Mouse (Mus musculus): Measurements from ENCODE around the gene Col16a1. TPM values are rescaled to one million over a fixed set of nuclear protein-coding genes. Genes with fewer than 3 reads are reported as not detected.
A peak's percentile ranks its signal among the peaks of the same experiment; 100 is the strongest.

Gene Col16a1
- polyA plus RNA-seq, 1 experiment from 2014 or later: 36.5 TPM

DNA sequence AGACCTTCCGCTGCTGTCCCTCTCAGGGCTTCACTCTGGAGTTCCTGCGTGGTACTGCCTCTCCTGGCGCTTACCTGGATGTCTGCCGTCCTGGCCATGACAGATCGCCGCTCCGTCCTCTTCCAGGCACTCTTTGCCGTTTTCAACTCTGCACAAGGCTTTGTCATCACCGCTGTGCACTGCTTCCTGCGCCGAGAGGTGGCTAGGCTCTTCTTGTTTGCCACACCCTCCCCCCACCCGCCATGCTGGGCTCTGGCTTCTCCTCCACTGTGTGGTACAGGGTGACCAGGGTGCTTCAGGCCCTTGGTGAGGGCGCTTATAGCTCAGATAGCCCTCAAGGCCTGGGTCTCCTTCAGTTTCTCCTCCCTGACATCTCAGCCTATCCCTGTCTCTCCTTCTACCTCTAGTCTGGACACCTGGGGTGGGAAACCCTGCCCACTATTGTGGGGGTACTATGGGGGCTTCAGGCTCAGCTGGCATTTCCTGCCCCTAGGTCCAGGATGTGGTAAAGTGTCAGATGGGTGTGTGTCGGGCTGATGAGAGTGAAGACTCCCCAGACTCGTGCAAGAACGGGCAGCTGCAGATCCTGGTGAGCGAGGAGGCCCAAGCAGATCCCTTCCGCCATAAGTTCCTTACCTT, 30.5 kb upstream of the Col16a1 start:
- 0 out of 2 replicates have a peak, but pooled peaks cover 2% of the 10 kb centered on the region for H3K4me1 ChIP-seq (replicated peaks)

GRCm38 (mm10) chr4:130022952-130023351, 24.7 kb upstream of the Col16a1 start:
- Histone ChIP-seq H3K9ac (no peak overlapping the region), H3K4me2 (no peak overlapping the region), H3K4me1 (replicated peaks) (peaks cover 6% of the 10 kb centered on the region; the same call in 1 of the 2 replicates), H3K36me3 (no peaks in the 10 kb centered on the region), H3K27ac (no peak overlapping the region), H3K4me3 (no peak overlapping the region), H3K27me3 (peaks cover 32% of the 10 kb centered on the region), H3K9me3 (replicated peaks) (no peaks in the 10 kb centered on the region)
- no peak for ATAC-seq (replicated peaks; ENCODE audit: insufficient number of reproducible peaks, insufficient read depth, low FRiP score, low read depth)
- 82% methylated on average over 8 of the region's 8 CpGs for WGBS

More for the DNA sequence above, 30.5 kb upstream of the Col16a1 start:
- no peak for ATAC-seq (replicated peaks; ENCODE audit: insufficient number of reproducible peaks, insufficient read depth, low FRiP score, low read depth)
- Histone ChIP-seq H3K9ac (no peak overlapping the region), H3K27ac (no peak overlapping the region), H3K36me3 (no peaks in the 10 kb centered on the region), H3K9me3 (replicated peaks) (no peaks in the 10 kb centered on the region), H3K27me3 (peaks cover 61% of the 10 kb centered on the region), H3K4me2 (no peak overlapping the region), H3K4me3 (no peak overlapping the region)
- 58% methylated on average over 18 of the region's 18 CpGs for WGBS

- Histone ChIP-seq H3K36me3 (no peaks in the 10 kb centered on the region), H3K9ac (no peak overlapping the region), H3K4me3 (no peak overlapping the region), H3K9me3 (replicated peaks) (no peaks in the 10 kb centered on the region), H3K27ac (no peak overlapping the region), H3K4me1 (replicated peaks) (peaks cover 6% of the 10 kb centered on the region; the same call in 1 of the 2 replicates), H3K4me2 (no peak overlapping the region), H3K27me3 (peaks cover 30% of the 10 kb centered on the region)
- ATAC-seq (replicated peaks; ENCODE audit: insufficient number of reproducible peaks, insufficient read depth, low FRiP score, low read depth): no peak
- WGBS: 66% methylated on average over 10 of the region's 10 CpGs
Measured at GRCm38 (mm10) chr4:130023511-130024231, 24.0 kb upstream of the Col16a1 start.

GRCm38 (mm10) chr4:130025544-130025943, 22.1 kb upstream of the Col16a1 start:
- Histone ChIP-seq H3K36me3 (no peaks in the 10 kb centered on the region), H3K9ac (no peak overlapping the region), H3K27me3 (peaks cover 14% of the 10 kb centered on the region), H3K4me2 (no peak overlapping the region), H3K4me1 (replicated peaks) (peaks cover 6% of the 10 kb centered on the region; the same call in 1 of the 2 replicates), H3K27ac (no peak overlapping the region), H3K9me3 (replicated peaks) (no peaks in the 10 kb centered on the region), H3K4me3 (no peak overlapping the region)
- ATAC-seq (replicated peaks; ENCODE audit: insufficient number of reproducible peaks, insufficient read depth, low FRiP score, low read depth): no peak
- WGBS: 39% methylated on average over 8 of the region's 8 CpGs

- Histone ChIP-seq H3K9me3 (replicated peaks) (no peaks in the 10 kb centered on the region), H3K27ac (no peak overlapping the region), H3K9ac (no peak overlapping the region), H3K36me3 (no peaks in the 10 kb centered on the region), H3K4me1 (replicated peaks) (peaks cover 4% of the 10 kb centered on the region), H3K4me3 (no peak overlapping the region), H3K4me2 (no peak overlapping the region), H3K27me3 (peaks cover 30% of the 10 kb centered on the region)
- WGBS: 66% methylated on average over 2 of the region's 2 CpGs
- ATAC-seq (replicated peaks; ENCODE audit: insufficient number of reproducible peaks, insufficient read depth, low FRiP score, low read depth): no peak
Measured at GRCm38 (mm10) chr4:130031146-130031545, 16.5 kb upstream of the Col16a1 start.

DNA sequence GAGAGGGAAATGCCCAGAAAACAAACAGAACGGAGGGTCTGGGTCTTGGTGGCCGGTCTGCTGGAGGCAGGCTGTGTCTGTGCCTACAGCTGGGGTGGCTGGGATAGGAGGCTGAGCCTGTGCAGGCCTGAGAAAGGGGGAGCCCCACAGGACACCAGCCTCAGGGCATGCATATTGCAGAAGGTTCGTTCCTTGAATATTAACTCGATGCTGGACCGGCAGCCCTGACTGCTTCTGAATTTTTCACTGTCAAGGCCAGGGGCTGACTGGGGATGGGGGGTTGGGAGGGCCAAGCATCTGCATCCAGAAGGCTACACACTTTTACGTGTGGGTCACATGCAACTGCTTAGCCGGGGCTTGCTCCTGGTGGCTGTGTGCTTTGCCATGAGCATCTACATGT, 14.1 kb upstream of the Col16a1 start:
- Histone ChIP-seq H3K9ac (no peak overlapping the region), H3K4me3 (no peak overlapping the region), H3K4me1 (replicated peaks) (peaks cover 22% of the 10 kb centered on the region), H3K36me3 (no peaks in the 10 kb centered on the region), H3K27me3 (peaks cover 31% of the 10 kb centered on the region), H3K27ac (no peak overlapping the region), H3K9me3 (replicated peaks) (no peaks in the 10 kb centered on the region), H3K4me2 (no peak overlapping the region)
- no peak for ATAC-seq (replicated peaks; ENCODE audit: insufficient number of reproducible peaks, insufficient read depth, low FRiP score, low read depth)
- WGBS: 62% methylated on average over 7 of the region's 7 CpGs

- Histone ChIP-seq H3K36me3 (no peaks in the 10 kb centered on the region), H3K4me2 (peak overlapping the region; percentile 54), H3K9me3 (replicated peaks) (no peaks in the 10 kb centered on the region), H3K4me1 (replicated peaks) (peaks cover 24% of the 10 kb centered on the region), H3K27me3 (peaks cover 31% of the 10 kb centered on the region), H3K4me3 (no peak overlapping the region), H3K9ac (no peak overlapping the region), H3K27ac (peak overlapping the region; percentile 69)
- 4% methylated on average over 8 of the region's 8 CpGs for WGBS
- peak; percentile 28; the same call in 1 of the 2 replicates for ATAC-seq (replicated peaks; ENCODE audit: insufficient number of reproducible peaks, insufficient read depth, low FRiP score, low read depth)
Measured at GRCm38 (mm10) chr4:130036112-130036511, 11.5 kb upstream of the Col16a1 start.

DNA sequence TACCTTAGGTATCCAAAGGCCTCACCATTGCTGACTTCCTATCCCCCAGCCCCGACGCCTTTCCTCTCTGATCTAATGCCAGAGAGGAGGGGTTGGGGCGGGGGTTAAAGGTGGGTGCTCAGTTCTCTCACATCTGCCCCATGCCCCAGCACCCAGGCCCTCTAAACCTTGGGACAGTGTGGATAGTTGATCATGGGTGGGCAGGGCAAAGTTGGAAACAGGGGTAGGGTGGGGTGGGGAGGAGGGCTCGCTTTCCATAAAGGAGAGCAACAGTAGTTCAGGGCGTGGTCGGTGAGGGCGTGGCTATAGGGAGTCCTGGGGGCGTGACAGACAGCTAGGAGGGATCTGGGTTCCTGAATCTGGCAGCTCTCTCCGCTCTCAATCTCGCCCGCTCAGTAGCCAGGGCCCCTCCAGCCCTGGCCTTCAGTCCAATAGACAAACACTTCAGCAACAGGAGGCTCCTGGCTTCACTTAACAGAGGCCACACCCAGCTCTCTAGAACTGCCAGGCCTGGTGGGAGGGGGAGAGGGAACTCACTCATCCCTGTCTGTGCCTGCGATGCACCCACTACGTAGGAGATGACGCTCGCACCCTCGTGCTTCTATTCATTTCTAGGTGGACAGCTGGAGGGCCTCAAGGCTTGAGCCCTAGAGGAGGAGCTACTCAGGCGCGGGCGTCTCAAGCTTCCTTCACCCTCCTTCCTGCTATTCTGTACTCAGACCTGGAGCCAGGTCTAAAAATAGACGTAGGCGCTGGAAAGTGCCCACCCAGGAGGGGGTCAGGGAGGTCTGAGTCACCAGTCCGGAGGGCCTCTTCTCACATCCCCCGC, 10.9 kb upstream of the Col16a1 start:
- H3K27me3 ChIP-seq: peaks cover 31% of the 10 kb centered on the region
- 2% methylated on average over 23 of the region's 23 CpGs for WGBS

GRCm38 (mm10) chr4:130039351-130039750, 8.3 kb upstream of the Col16a1 start:
- ATAC-seq (replicated peaks; ENCODE audit: insufficient number of reproducible peaks, insufficient read depth, low FRiP score, low read depth): no peak
- no peak overlapping the region for H3K9ac ChIP-seq
- H3K9me3 ChIP-seq (replicated peaks): no peaks in the 10 kb centered on the region
- H3K36me3 ChIP-seq: no peaks in the 10 kb centered on the region
- no peak overlapping the region for H3K4me2 ChIP-seq
- H3K4me1 ChIP-seq (replicated peaks): peaks cover 30% of the 10 kb centered on the region
- H3K27me3 ChIP-seq: peaks cover 20% of the 10 kb centered on the region
- WGBS: 47% methylated on average over 5 of the region's 5 CpGs
- H3K4me3 ChIP-seq: no peak overlapping the region
- H3K27ac ChIP-seq: no peak overlapping the region

More for the DNA sequence above, 10.9 kb upstream of the Col16a1 start:
- peak; percentile 80 for ATAC-seq (replicated peaks; ENCODE audit: insufficient number of reproducible peaks, insufficient read depth, low FRiP score, low read depth)
- H3K4me3 ChIP-seq: peak overlapping the region; percentile 18
- H3K4me1 ChIP-seq (replicated peaks): peaks cover 25% of the 10 kb centered on the region
- no peaks in the 10 kb centered on the region for H3K36me3 ChIP-seq
- H3K4me2 ChIP-seq: peak overlapping the region; percentile 54
- H3K9ac ChIP-seq: 0 out of 2 replicates have a peak overlapping the region, but pooled peaks have one; percentile 13
- peak overlapping the region; percentile 69 for H3K27ac ChIP-seq
- no peaks in the 10 kb centered on the region for H3K9me3 ChIP-seq (replicated peaks)

DNA sequence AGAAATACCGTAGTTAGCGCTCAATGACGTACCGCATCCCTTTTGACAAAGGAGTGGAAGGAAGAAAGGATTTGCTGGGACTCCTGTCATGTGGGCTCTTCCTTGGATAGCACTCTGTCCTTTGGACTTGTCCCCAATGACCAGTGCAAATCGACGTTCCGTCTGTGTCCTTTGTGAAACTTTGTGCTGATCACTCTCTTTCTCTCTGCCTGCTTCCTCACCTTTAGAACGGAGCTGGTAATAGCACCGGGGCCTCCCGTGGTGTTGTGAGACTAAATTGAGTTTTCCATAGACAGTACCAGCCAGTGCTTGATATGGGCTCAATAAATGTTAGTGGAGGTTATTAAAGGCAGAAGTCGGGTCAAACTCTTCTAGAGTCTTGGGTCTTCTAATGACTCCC, 6.6 kb upstream of the Col16a1 start:
- Histone ChIP-seq H3K4me3 (no peak overlapping the region), H3K9ac (no peak overlapping the region), H3K9me3 (replicated peaks) (no peaks in the 10 kb centered on the region), H3K27me3 (peaks cover 6% of the 10 kb centered on the region; the same call in 1 of the 2 replicates), H3K4me1 (replicated peaks) (peaks cover 36% of the 10 kb centered on the region), H3K27ac (no peak overlapping the region), H3K36me3 (no peaks in the 10 kb centered on the region), H3K4me2 (no peak overlapping the region)
- ATAC-seq (replicated peaks; ENCODE audit: insufficient number of reproducible peaks, insufficient read depth, low FRiP score, low read depth): no peak
- WGBS: 89% methylated on average over 11 of the region's 11 CpGs

- Histone ChIP-seq H3K4me2 (no peak overlapping the region), H3K4me1 (replicated peaks) (peaks cover 36% of the 10 kb centered on the region), H3K9me3 (replicated peaks) (no peaks in the 10 kb centered on the region), H3K4me3 (no peak overlapping the region), H3K27ac (no peak overlapping the region), H3K9ac (no peak overlapping the region), H3K27me3 (peaks cover 6% of the 10 kb centered on the region), H3K36me3 (no peaks in the 10 kb centered on the region)
- ATAC-seq (replicated peaks; ENCODE audit: insufficient number of reproducible peaks, insufficient read depth, low FRiP score, low read depth): no peak
- WGBS: 75% methylated on average over 9 of the region's 9 CpGs
Measured at GRCm38 (mm10) chr4:130044211-130044610, 3.4 kb upstream of the Col16a1 start.

All from heart, embryonic 15.5 days (tissue).